Mouse (Mus musculus) testis, adult 2 months (tissue): ENCODE measurements at regions not wholly inside any gene's neighbourhood (a gene's known extent, or its start where the extent isn't known, plus 50 kb on each side); places are given as distances from the start of the nearest gene placed in this dataset.

Experiments
- CTCF ChIP-seq: fragments of 200-500 bp; IDR thresholded peaks from 2 replicates; pipeline ENCODE4 v1.5.1; 2012; ENCODE audit warnings: low read depth, mild to moderate bottlenecking, inconsistent platforms, low read length, moderate library complexity; ENCODE audit not compliant: control insufficient read depth, insufficient read depth, insufficient replicate concordance
- POLR2A ChIP-seq: fragments of 200-500 bp; IDR thresholded peaks from 2 replicates; pipeline ENCODE4 v1.6.1; 2012; ENCODE audit warnings: low read depth, mild to moderate bottlenecking, inconsistent platforms, low read length, moderate library complexity; ENCODE audit not compliant: control insufficient read depth

DNA sequence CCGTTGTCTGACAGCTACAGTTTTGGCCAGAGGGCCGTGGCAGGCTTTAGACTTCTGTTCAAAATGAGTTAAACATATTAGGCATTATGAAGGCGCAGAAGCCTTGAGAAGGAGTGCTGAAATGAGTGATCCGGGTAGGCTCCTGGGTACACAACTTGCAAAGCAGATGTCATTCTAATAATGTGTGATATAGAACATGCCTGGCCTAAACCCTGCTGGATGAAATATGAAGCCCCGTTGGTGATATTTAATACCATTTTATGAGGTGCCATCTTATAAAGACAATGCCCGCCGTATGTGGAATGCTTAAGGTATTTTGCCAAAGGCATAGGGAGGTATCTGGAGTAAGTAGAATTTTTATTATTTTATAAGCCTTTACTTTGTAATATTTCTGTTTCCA, 705.6 kb downstream of the Bcl11a start:
- no peak for TF ChIP-seq POLR2A
- no peak for TF ChIP-seq CTCF
